Mouse (Mus musculus) E14TG2a.4 (cell line): ENCODE measurements around the gene Cplx3.
A peak's percentile ranks its signal among the peaks of the same experiment; 100 is the strongest.

Source experiments
- H3K27me3 ChIP-seq: 2 replicates; pipeline ENCODE4 v1.6.1; 2014; ENCODE audit warnings: low read length, control low read depth; ENCODE audit not compliant: insufficient read depth
- H3K36me3 ChIP-seq: 2 replicates; pipeline ENCODE4 v1.6.1; 2014; ENCODE audit warnings: low read length, control low read depth; ENCODE audit not compliant: insufficient read depth
- H3K4me1 ChIP-seq: replicated peaks from 2 replicates; pipeline ENCODE4 v1.6.1; 2014; ENCODE audit warnings: low read depth, low read length, control low read depth
- H3K4me3 ChIP-seq: replicated peaks from 2 replicates; pipeline ENCODE4 v1.5.1; 2014; ENCODE audit warnings: mild to moderate bottlenecking, low read length
- H3K9me3 ChIP-seq: 2 replicates; pipeline ENCODE4 v1.6.1; 2014; ENCODE audit warnings: low read length, control low read depth
- CTCF ChIP-seq: conservative IDR thresholded peaks from 2 replicates; pipeline ENCODE4 v1.5.1; 2014; ENCODE audit warnings: low read length
- NANOG ChIP-seq: IDR thresholded peaks from 2 replicates; pipeline ENCODE4 v1.6.1; 2014; ENCODE audit warnings: borderline replicate concordance, low read length, mixed read lengths
- POU5F1 ChIP-seq: IDR thresholded peaks from 2 replicates; pipeline ENCODE4 v1.6.1; 2014; ENCODE audit warnings: low read length, borderline replicate concordance

Gene Cplx3

GRCm38 (mm10) chr9:57647286-57648108 lies 41.4 kb upstream of the Cplx3 start:
- Histone ChIP-seq H3K4me1 (peaks cover 62% of the 10 kb centered on the region), H3K27me3 (peaks cover 28% of the 10 kb centered on the region), H3K9me3 (no peaks in the 10 kb centered on the region), H3K36me3 (no peaks in the 10 kb centered on the region), H3K4me3 (no peak overlapping the region)
- TF ChIP-seq NANOG (no peak), CTCF (no peak), POU5F1 (no peak)

- no peak for TF ChIP-seq POU5F1
- no peak for TF ChIP-seq NANOG
- TF ChIP-seq CTCF, result no peak
- peaks cover 6% of the 10 kb centered on the region; the same call in 1 of the 2 replicates for H3K36me3 ChIP-seq
- peaks cover 28% of the 10 kb centered on the region for H3K27me3 ChIP-seq
- no peak overlapping the region for H3K4me3 ChIP-seq
- H3K4me1 ChIP-seq, result peaks cover 64% of the 10 kb centered on the region
- no peaks in the 10 kb centered on the region for H3K9me3 ChIP-seq
These were observed 40.5 kb upstream of the Cplx3 start for GRCm38 (mm10) chr9:57646551-57647103.

GRCm38 (mm10) chr9:57644944-57645893 lies 39.1 kb upstream of the Cplx3 start:
- Histone ChIP-seq H3K36me3 (peaks cover 10% of the 10 kb centered on the region; the same call in 1 of the 2 replicates), H3K4me3 (peak overlapping the region; percentile 95), H3K9me3 (no peaks in the 10 kb centered on the region), H3K4me1 (peaks cover 64% of the 10 kb centered on the region), H3K27me3 (peaks cover 28% of the 10 kb centered on the region)
- TF ChIP-seq POU5F1 (no peak), CTCF (peak; percentile 47), NANOG (no peak)

- peaks cover 10% of the 10 kb centered on the region; the same call in 1 of the 2 replicates for H3K36me3 ChIP-seq
- peaks cover 28% of the 10 kb centered on the region for H3K27me3 ChIP-seq
- peak overlapping the region; percentile 95 for H3K4me3 ChIP-seq
- no peaks in the 10 kb centered on the region for H3K9me3 ChIP-seq
- TF ChIP-seq NANOG (no peak), POU5F1 (no peak), CTCF (no peak)
- H3K4me1 ChIP-seq, result peaks cover 69% of the 10 kb centered on the region
These were observed 38.4 kb upstream of the Cplx3 start for GRCm38 (mm10) chr9:57644442-57644943.

- Histone ChIP-seq H3K9me3 (no peaks in the 10 kb centered on the region), H3K4me3 (peak overlapping the region; percentile 23; the same call in 1 of the 2 replicates), H3K36me3 (peaks cover 10% of the 10 kb centered on the region; the same call in 1 of the 2 replicates), H3K4me1 (peaks cover 73% of the 10 kb centered on the region), H3K27me3 (peaks cover 28% of the 10 kb centered on the region)
- no peak for TF ChIP-seq POU5F1
These were observed 37.7 kb upstream of the Cplx3 start for GRCm38 (mm10) chr9:57643856-57644180.

GRCm38 (mm10) chr9:57643169-57643855 lies 37.2 kb upstream of the Cplx3 start:
- Histone ChIP-seq H3K36me3 (peaks cover 10% of the 10 kb centered on the region; the same call in 1 of the 2 replicates), H3K4me1 (peaks cover 78% of the 10 kb centered on the region), H3K9me3 (no peaks in the 10 kb centered on the region), H3K4me3 (peak overlapping the region; percentile 23; the same call in 1 of the 2 replicates), H3K27me3 (peaks cover 24% of the 10 kb centered on the region)
- no peak for TF ChIP-seq CTCF
- no peak for TF ChIP-seq POU5F1
- TF ChIP-seq NANOG, result no peak

- TF ChIP-seq POU5F1, result no peak
- no peak for TF ChIP-seq CTCF
- no peak for TF ChIP-seq NANOG
- peaks cover 10% of the 10 kb centered on the region; the same call in 1 of the 2 replicates for H3K36me3 ChIP-seq
- no peak overlapping the region for H3K4me3 ChIP-seq
- peaks cover 79% of the 10 kb centered on the region for H3K4me1 ChIP-seq
- H3K9me3 ChIP-seq, result no peaks in the 10 kb centered on the region
- H3K27me3 ChIP-seq, result peaks cover 12% of the 10 kb centered on the region
These were observed 35.9 kb upstream of the Cplx3 start for GRCm38 (mm10) chr9:57641775-57642550.

- Histone ChIP-seq H3K4me1 (peaks cover 73% of the 10 kb centered on the region), H3K27me3 (peaks cover 4% of the 10 kb centered on the region; the same call in 1 of the 2 replicates), H3K36me3 (peaks cover 10% of the 10 kb centered on the region; the same call in 1 of the 2 replicates), H3K9me3 (no peaks in the 10 kb centered on the region), H3K4me3 (peak overlapping the region; percentile 57)
- TF ChIP-seq NANOG (no peak), POU5F1 (no peak), CTCF (no peak)
These were observed 34.9 kb upstream of the Cplx3 start for GRCm38 (mm10) chr9:57641022-57641421.
